Mouse (Mus musculus) layer of hippocampus, postnatal 14 days (tissue): ENCODE results near the gene Atxn2. TPM values are rescaled to one million over a fixed set of nuclear protein-coding genes. Genes with fewer than 3 reads are reported as not detected.

Experiments used
- DNase-seq, 2 experiments: peaks; one replicate each; pipeline ENCODE4 v3.0.0; 2021 to 2022; ENCODE audit warnings: low spot score in 2 of 2, mixed read lengths in 1 of 2
- total RNA-seq, 2 experiments: library from RNA; stranded (reverse); gene quantifications; 2 replicates each; pipeline ENCODE4 v1.2.3; 2021

Gene Atxn2
- total RNA-seq, 2 experiments from 2014 or later = 220 to 237 TPM

DNA sequence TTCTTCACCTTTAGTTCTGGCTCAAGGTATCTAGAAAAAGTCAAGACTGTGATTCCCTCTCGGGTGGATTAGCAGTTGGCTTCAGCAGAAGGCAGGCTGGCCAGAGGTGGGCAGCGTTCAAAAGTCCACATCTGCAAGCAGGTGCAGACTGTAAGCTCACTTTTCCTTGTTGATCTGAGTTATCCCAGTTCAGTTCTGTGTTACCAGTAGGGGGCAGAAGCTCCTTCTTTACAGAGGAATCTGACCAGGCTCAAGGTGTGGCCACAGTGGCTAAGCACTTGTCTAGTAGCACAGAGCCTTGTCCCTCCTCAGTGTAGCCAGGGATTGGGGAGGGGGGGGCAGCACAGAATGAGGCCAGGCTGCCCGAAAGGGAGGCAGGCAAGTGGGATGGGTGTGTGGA is 103.9 kb downstream of the Atxn2 start:
- no peak for DNase-seq

GRCm38 (mm10) chr5:121815867-121816380 is 104.8 kb downstream of the Atxn2 start:
- no peak for DNase-seq

DNA sequence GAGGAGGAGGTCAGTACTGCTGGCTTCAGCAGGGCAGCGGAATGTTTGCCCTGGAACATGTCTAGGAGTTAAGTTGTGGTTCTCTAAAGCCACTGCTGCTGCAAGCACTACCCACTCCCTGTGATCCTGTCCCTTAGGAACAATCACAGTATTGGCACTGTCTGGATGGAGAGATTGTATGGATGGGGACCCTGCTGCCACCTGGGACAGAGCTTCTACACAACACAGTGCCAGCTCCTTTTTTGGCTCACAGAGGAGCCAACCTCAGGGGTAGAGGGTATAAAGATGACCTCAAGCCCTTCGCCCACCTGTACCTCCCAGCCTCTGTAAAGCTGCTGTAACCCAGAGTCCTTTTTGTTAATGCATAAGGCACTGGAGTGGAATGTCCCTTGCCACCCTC is 105.5 kb downstream of the Atxn2 start:
- DNase-seq = no peak

- DNase-seq = no peak
Observed at GRCm38 (mm10) chr5:121817551-121817950, 106.4 kb downstream of the Atxn2 start.

- no peak for DNase-seq
Observed at GRCm38 (mm10) chr5:121818401-121818800, 107.3 kb downstream of the Atxn2 start.

DNA sequence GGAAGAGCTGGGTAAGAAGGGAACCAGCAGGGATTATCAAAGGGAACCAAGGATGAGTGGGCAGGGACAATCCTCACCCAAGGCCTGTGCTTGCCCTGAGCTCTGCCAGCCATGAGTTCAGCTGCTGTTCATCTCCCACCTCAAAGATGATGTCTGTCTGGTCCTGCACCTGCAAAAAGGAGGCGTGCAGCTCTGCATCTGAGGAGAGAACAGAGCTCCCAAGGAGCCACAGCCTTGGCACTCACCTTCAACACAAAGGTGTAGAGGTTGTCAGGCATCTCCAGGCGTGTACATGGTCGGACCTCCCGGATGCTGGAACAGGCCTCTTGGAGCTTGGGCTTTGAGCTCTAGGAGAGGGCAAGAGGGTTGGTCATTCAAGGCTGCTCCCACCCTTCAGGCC is 107.7 kb downstream of the Atxn2 start:
- no peak for DNase-seq

- DNase-seq = no peak
Observed at GRCm38 (mm10) chr5:121819559-121819958, 108.4 kb downstream of the Atxn2 start.

- DNase-seq = no peak
Observed at GRCm38 (mm10) chr5:121820161-121820560, 109.0 kb downstream of the Atxn2 start.

DNA sequence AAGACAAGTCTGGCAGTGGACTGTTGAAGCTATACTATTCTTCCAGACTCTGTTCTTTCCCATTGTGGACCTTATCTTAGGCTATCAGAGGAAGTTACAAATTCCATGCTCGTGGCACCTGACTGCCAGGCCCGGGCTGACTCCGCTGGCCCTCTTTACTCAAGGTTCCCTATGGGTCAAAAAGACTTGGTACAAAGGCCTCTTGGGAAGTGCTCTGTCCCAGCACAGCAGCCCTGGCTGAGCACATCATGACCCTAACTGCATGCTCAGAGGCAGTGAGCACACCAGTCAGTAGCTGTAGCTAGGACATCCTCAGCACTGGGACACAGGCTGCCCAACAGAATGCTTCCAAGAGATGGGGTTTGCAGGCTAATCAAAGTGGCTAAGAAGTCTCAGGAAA is 109.5 kb downstream of the Atxn2 start:
- no peak for DNase-seq

DNA sequence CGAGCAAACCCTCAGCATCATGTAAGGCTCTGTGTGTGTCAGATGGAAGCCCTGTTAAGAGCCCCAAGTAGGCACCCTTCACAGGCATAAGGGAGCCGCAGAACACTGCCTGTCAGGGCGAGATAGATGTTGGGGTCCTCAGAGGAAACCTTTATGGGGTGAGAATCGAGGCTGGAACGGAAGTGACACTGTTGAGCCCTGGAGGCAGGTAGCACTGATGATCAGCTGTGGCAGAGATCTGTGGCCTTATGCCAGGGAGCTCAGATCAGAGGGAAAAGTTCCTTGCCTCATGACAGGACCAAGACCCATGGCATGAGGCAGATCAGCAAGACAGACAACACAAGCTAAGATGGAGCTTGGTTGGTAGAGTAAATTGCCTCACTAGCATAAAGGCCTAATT is 110.0 kb downstream of the Atxn2 start:
- DNase-seq = no peak

DNA sequence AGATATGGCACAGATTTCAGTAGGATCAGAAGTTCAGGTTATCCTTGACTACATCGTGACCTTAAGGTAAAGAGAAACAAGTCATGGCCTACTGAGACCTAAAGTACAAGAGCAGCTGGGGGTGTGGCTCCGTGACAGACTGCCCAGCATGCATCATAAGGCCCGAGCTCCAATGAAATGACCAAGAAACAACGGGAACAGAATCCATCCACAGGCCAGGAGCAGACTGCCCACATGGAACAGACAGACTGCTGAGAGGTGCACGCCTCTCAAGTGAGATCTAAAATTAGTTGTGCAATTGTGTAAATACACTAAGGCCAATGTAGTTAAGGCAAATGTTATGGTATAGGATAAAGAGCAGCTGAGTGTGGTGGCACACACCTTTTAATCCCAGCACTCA is 110.4 kb downstream of the Atxn2 start:
- no peak for DNase-seq

DNA sequence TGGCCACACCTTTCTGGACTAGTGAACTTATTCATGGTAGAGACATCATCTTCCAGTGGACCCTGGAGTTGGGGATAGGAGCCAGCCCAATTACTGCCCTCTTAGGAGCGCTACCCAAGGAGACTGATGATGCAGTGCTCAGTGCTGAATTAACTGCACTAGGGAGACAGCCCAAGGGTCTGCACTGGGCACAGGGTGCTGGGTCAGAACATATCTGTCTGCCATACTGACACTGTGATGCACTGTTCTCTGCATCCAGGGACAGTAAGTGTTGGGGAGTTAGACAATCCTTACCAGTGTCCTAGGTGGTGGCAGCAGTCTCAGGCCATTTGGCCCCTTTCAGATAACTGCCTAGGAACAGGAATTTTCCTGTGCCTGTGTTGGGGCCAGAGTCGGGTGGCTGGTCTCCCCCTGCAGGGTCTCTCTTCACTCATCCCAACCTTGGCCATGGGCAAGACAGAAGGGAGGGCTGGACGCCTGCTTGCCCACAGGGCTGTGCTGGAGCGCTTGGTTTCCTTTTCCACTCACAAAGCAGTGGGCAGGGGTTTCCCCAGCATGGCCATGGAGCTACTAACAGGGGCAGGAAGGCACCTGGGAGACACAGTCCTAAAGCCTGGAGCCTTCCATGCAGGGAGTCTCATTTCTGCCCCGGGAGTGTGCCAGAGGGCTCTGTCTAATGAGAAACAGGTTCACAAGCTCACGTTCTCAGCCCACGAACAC is 111.8 kb downstream of the Atxn2 start:
- DNase-seq = no peak

GRCm38 (mm10) chr5:121823668-121824067 is 112.5 kb downstream of the Atxn2 start:
- no peak for DNase-seq

DNA sequence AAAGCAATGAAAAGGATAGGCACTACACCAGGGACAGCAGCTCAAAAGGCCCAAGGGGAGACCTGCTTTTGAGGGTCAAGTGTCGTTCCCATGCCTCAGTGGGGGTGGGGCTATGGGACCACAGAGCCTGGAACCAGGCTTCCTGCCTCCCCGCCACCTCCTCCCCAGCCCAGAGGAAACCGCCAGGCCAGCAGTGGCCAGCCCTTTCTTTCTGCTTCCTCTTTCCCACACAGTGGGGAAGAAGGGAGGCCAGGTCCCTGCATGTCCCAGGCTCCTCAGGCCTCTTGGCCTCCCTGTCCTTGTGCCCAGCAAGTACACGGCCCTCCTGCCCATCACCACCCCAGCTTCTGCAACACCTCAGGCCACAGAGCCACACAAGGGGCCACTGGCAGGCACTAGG is 113.0 kb downstream of the Atxn2 start:
- DNase-seq = no peak

DNA sequence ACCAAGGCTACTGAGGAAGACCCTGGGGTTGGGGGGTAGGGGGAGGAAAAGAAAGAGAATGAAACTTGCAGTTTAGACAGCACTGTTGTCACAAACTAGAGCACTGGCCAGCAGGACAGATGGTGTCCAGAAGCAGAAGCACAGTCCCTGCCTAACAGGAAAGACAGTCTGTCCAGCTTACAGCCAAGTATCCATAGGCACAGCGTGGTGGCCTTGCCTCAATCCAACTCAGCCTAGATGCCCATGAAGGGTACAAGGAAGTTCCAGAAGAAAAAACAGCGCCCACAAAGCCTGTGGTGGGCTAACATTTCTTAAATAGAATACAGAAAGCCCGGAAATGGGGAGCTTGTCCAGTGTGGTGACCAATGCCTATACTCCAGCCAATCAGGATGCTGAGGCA is 114.5 kb downstream of the Atxn2 start:
- DNase-seq = no peak

DNA sequence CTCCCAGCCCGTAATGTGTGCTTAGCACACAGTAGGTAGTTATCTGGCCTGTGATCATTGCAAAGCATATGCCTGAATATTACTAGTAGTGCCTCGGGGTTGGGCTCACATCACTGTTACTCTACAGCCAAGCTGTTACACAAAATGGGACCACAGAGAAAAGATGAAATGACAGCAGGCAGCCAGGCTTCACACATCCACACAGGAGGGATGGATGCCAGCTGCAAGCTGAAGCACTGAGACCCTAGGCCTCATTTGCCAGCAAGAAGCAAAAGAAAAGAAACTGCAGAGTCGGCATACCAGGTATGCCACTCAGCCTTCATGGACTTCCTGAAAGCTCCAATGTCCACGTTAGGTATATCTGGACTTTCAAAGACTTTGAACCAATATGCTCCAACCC is 116.7 kb downstream of the Atxn2 start:
- peak in 1 of 2 experiments; percentile 67 for DNase-seq

GRCm38 (mm10) chr5:121828491-121829432 is 117.6 kb downstream of the Atxn2 start:
- DNase-seq = peak in 1 of 2 experiments; percentile 40

DNA sequence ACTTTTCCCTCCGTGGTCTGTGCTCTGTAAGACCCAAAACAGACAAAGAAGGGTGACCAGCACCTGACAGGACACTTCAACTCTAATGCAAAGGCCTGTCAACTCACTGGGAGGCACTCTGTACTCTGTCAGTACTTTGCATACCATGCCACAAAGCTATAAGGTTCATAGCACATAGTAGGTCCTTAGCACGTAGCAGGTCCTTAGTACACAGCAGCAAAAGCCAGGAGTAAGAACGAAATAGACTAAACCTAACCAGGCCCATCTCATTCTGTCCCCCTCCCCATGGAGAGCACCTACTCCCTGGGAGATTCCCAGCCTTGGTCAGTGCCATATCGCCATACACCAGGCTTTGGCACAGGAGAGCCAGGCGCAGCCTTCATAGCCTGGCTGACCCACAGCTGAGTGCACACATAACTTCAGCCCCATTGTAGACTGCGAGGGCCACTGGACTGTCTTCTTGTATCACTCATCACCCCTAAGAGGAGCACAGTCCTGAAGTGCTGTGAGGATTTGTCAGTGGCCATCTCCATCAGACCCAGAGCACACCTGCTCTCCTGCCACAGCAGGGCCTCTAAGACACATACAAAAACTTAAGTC is 120.0 kb downstream of the Atxn2 start:
- DNase-seq = no peak

GRCm38 (mm10) chr5:121832376-121833155 is 121.4 kb downstream of the Atxn2 start:
- no peak for DNase-seq

GRCm38 (mm10) chr5:121833159-121833558 is 122.0 kb downstream of the Atxn2 start:
- no peak for DNase-seq
